Mouse (Mus musculus) megakaryocyte, embryonic 14.5 days (primary cell): Measurements from ENCODE around the gene Yif1a.

Experiments
- FLI1 ChIP-seq: IDR thresholded peaks from 2 replicates; pipeline ENCODE4 v1.6.1; 2012; ENCODE audit warnings: low read length, inconsistent platforms, mixed read lengths
- GATA1 ChIP-seq: IDR thresholded peaks from 3 replicates; pipeline ENCODE4 v1.6.1; 2012; ENCODE audit warnings: mixed read lengths, low read length, inconsistent platforms, borderline replicate concordance

GRCm38 (mm10) chr19:5124055-5124614, 35.8 kb downstream of the Yif1a start:
- TF ChIP-seq FLI1: no peak
- TF ChIP-seq GATA1: no peak
